Mouse (Mus musculus) urinary bladder, postnatal 36 days (tissue): Measurements from ENCODE around the gene Pgc.

Source experiments
- DNase-seq, 2 experiments: peaks; one replicate each; pipeline ENCODE4 v3.0.0; 2022; ENCODE audit warnings: low spot score in 2 of 2, mixed read lengths in 1 of 2

Pgc gene

GRCm38 (mm10) chr17:47750101-47750500 is 23.5 kb downstream of the Pgc start:
- no peak for DNase-seq

DNA sequence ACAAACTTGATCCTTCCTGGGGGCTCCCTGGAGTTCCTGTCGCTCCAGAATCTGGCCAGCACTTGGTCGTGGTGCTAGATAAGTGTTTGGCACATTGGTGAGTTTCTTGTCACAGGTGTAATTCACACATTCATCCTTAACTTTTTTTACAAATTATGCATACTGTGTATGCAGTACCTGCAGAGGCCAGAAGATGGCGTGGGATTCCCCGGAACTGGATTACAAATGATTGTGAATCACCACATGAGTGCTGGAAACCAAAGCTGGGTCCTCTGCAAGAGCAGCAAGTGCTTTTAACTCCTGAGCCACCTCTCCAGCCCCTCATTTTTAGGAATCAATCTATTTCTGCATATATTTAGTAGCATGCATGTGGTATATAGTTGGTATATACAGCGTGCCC is 25.2 kb downstream of the Pgc start:
- DNase-seq = no peak

- no peak for DNase-seq
Observed at GRCm38 (mm10) chr17:47753130-47753775, 26.6 kb downstream of the Pgc start.

GRCm38 (mm10) chr17:47754246-47754645 is 27.6 kb downstream of the Pgc start:
- peak in 1 of 2 experiments; percentile 82 for DNase-seq

- no peak for DNase-seq
Observed at GRCm38 (mm10) chr17:47756366-47756765, 29.7 kb downstream of the Pgc start.

- no peak for DNase-seq
Observed at GRCm38 (mm10) chr17:47757056-47757610, 30.5 kb downstream of the Pgc start.

DNA sequence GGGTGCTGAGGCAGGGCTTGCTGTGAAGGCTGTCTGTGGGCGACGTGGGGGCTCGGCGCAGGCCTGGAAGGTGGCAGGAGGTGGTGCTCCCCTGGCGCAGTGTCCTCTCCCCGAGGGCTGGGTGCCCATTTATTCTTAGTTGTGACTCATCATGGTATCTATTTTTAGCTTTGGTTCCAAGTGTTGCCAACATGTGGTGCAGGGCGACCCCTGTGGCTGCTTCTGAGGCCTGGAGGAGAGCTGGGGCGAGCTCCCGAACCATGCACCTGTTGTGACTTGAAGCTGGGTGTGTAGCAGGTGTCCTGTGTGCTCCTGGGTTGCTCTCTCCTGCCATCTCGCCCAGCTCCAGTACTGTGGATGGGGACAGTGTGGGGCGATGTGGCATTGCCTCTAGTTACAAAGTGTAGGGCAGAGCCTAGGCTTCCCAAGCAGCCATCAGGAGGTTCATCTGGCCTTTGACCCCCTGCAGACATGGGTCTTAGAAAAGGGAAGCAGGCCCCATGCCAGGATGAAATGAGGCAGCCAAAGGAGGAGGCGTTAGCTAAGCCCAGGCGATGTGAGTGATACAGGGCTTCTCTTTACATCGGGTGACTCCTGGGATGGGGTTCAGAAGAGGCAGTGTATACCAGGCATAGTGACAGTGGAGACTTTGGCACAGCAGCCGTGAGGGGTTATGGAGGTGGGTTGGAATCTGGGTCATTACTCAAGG is 33.2 kb downstream of the Pgc start:
- DNase-seq = peak in 1 of 2 experiments; percentile 39

DNA sequence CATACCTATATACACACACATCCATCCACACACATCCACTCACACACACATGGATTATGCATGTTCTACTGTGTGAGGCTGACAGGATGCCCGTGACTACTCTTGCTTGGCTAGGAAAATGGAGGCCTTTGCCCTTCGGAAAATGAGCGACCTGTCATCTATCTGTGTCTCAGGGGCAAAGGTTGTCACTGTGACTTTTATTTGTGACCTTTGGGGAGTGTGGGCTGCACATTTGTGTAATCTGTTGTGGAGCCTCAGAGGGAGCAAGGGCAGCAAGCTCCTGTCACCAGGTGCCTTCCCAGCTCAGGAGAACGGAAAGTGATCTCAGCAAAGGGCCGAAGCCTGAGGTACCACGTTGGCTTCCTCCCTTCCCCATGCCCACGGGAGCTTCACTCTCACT is 35.4 kb downstream of the Pgc start:
- no peak for DNase-seq

DNA sequence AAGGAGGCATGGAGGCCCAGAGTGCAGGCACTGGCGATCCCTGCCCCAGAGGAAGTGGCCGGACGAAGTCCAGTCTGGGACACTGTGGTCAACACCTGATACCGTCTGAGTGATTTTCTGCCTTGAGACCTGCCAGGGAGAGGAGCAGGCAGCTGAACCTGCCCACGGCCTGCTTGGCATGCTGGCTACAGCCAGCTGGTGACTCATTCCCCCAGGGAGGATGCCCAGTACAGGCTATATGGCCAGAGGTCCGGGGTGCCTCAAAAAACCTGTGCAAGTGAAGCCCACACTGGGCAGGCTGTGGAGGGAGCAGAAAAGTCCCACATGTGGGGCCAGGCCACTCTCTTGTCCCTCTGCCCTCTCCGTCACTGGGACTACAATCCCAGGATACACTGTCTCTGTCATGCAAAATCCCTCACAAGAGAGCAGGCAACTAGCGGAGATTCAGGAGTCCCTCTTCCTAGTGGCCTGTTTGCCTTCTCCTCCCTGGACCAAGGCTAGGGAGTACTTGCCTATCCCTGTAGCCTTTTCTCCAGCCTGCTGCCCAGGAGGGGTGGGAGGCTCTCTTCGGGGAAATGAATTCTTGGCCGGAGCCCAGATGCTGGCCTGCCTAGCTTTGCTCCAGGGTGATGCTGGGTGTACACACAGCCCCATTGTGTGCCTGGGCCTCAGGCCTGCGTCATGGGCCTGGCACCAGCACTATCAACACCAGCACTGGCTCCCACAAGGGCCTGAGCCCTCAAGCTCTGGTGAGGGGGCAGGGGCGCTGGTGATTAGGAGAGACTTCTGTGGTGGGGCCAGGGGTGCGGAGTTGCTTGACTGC is 36.1 kb downstream of the Pgc start:
- DNase-seq = peak in 1 of 2 experiments; percentile 65

- no peak for DNase-seq
Observed at GRCm38 (mm10) chr17:47765986-47766385, 39.3 kb downstream of the Pgc start.

GRCm38 (mm10) chr17:47766407-47767043 is 39.9 kb downstream of the Pgc start:
- no peak for DNase-seq

DNA sequence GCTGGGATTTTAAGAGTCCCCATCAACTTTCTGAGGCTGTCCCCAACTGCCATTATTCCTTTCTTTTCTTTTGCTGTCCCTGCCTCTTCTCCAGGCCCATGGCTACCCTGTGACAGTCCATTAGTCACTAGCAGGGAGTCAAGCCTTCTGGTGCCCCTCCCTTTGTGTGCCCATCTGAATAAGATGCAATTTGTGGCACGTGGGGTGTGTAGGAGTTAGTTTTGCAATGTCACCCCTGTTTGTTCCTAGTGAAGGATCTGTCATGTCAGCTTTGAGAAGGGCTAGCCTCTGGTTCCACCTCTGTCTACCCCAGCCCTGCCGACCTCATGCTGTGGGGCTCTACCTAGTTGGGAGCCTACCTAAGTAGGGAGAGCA is 40.4 kb downstream of the Pgc start:
- no peak for DNase-seq

DNA sequence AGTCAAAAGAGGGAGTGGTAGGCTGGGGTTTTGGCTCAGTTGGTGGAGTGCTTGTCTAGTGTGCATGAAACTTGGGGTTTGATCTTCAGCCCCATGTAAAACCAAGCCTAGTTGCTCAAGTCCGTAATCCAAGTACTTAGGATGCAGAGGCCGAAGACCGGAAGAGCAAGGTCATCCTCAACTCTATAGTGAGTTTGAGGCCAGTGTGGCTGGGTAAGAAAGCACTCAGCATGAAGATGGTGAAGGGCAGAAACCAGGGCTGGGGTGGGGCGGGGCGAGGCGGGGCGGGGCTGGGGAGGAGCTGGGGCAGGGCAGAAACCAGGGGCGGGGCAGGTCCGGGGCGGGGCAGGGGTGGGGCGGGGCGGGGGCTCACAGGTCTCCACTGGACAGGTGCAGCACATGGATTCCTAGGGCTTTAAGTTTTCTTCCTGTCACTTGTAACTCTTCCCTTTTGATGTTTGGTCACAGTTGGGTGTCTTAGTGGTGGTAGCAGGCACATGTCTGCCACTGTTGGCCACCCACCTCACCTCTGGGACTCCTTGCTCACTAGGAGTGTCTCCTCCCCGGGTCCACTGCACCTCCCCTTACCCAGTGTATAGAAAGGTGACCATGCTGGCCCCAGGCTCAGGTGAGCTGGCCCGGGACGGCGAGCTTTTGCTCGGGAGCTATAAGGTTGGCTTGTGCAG is 41.0 kb downstream of the Pgc start:
- DNase-seq = no peak

GRCm38 (mm10) chr17:47768707-47769276 is 42.1 kb downstream of the Pgc start:
- peak in 1 of 2 experiments; percentile 35 for DNase-seq

- no peak for DNase-seq
Observed at GRCm38 (mm10) chr17:47769389-47770299, 43.0 kb downstream of the Pgc start.

- DNase-seq = no peak
Observed at GRCm38 (mm10) chr17:47773604-47774003, 47.0 kb downstream of the Pgc start.

GRCm38 (mm10) chr17:47777141-47777540 is 50.5 kb downstream of the Pgc start:
- no peak for DNase-seq

- DNase-seq = no peak
Observed at GRCm38 (mm10) chr17:47780470-47780869, 53.8 kb downstream of the Pgc start.

GRCm38 (mm10) chr17:47782486-47782885 is 55.8 kb downstream of the Pgc start:
- DNase-seq = no peak
